Mouse (Mus musculus) embryonic facial prominence, embryonic 13.5 days (tissue): ENCODE measurements around the gene Gm21987. TPM values are rescaled to one million over a fixed set of nuclear protein-coding genes. Genes with fewer than 3 reads are reported as not detected.

Experiments used
- ATAC-seq: fragments of 200-750 bp; cut with Nextera tagmentation; 2 replicates; pipeline ENCODE4 v1.8.0; 2017; ENCODE audit warnings: low read depth; ENCODE audit not compliant: insufficient number of reproducible peaks, insufficient read depth, low FRiP score, low TSS enrichment
- H3K27ac ChIP-seq: fragments of 300-500 bp; sonication (generic); 2 replicates; pipeline ENCODE4 v1.5.1; 2015; ENCODE audit warnings: moderate library complexity, mild to moderate bottlenecking, inconsistent platforms
- H3K27me3 ChIP-seq: fragments of 300-500 bp; sonication (generic); 2 replicates; pipeline ENCODE4 v1.6.1; 2015; ENCODE audit warnings: mild to moderate bottlenecking, inconsistent platforms
- H3K36me3 ChIP-seq: fragments of 300-500 bp; sonication (generic); 2 replicates; pipeline ENCODE4 v1.6.1; 2015; ENCODE audit warnings: mild to moderate bottlenecking, inconsistent platforms
- H3K4me1 ChIP-seq: fragments of 300-500 bp; sonication (generic); 2 replicates; pipeline ENCODE4 v1.6.1; 2015; ENCODE audit warnings: inconsistent platforms
- H3K4me2 ChIP-seq: fragments of 300-500 bp; sonication (generic); 2 replicates; pipeline ENCODE4 v1.6.1; 2015; ENCODE audit warnings: moderate library complexity, mild to moderate bottlenecking, inconsistent platforms
- H3K4me3 ChIP-seq: fragments of 300-500 bp; sonication (generic); 2 replicates; pipeline ENCODE4 v1.5.1; 2015; ENCODE audit warnings: mild to moderate bottlenecking, inconsistent platforms
- H3K9ac ChIP-seq: fragments of 300-500 bp; sonication (generic); 2 replicates; pipeline ENCODE4 v1.6.1; 2015; ENCODE audit warnings: mild to moderate bottlenecking, inconsistent platforms
- H3K9me3 ChIP-seq: fragments of 300-500 bp; sonication (generic); 2 replicates; pipeline ENCODE4 v1.6.1; 2016; ENCODE audit warnings: inconsistent platforms
- WGBS: fragments of 180-500 bp; shearing (Covaris S2); methylation state at CpG from one replicate; pipeline ENCODE4 v1.1.7; 2015; ENCODE audit warnings: mixed read lengths; 5-methylcytosine and 5-hydroxymethylcytosine counted together
- polyA plus RNA-seq: library from polyadenylated mRNA; unstranded; fragments of >200 nt; fragmentation: Nextera tagmentation; extraction: Ambion mirVana; gene quantifications from 2 replicates; pipeline ENCODE4 v1.2.1, GENCODE M21; 2015

Gm21987 gene
- not detected in 2 replicates for polyA plus RNA-seq

GRCm38 (mm10) chr16:38346529-38347325 lies at the start of gene Gm21987, which contains the start of gene Cox17:
TSS of gene Gm21987 (plus strand) at chr16:38347040.
TSS of gene Cox17 (plus strand) at chr16:38346991.
- ATAC-seq, result peak; percentile 87

GRCm38 (mm10) chr16:38298410-38298809 lies 48.4 kb upstream of the Gm21987 start:
- H3K9ac ChIP-seq, result no peak overlapping the region
- 78% methylated on average over 6 of the region's 6 CpGs for WGBS
- H3K27ac ChIP-seq, result no peak overlapping the region
- no peaks in the 10 kb centered on the region for H3K9me3 ChIP-seq
- no peak overlapping the region for H3K4me3 ChIP-seq
- no peak overlapping the region for H3K4me2 ChIP-seq
- no peaks in the 10 kb centered on the region for H3K27me3 ChIP-seq
- peaks cover 8% of the 10 kb centered on the region; the same call in 1 of the 2 replicates for H3K4me1 ChIP-seq
- ATAC-seq, result no peak
- no peaks in the 10 kb centered on the region for H3K36me3 ChIP-seq

More at GRCm38 (mm10) chr16:38346529-38347325, at the start of gene Gm21987, which contains the start of gene Cox17:
- Histone ChIP-seq H3K9ac (peak within 1 kb of the TSS; percentile 93), H3K4me1 (peaks cover 12% of the 10 kb centered on the region; the same call in 1 of the 2 replicates), H3K27me3 (no peaks in the 10 kb centered on the region), H3K4me2 (peak within 1 kb of the TSS; percentile 69), H3K36me3 (peaks cover 25% of the 10 kb centered on the region), H3K27ac (peak within 1 kb of the TSS; percentile 83), H3K4me3 (peak within 1 kb of the TSS; percentile 96), H3K9me3 (no peaks in the 10 kb centered on the region)
- 3% methylated on average over 35 of the region's 35 CpGs for WGBS

- Histone ChIP-seq H3K27ac (no peak overlapping the region), H3K9me3 (no peaks in the 10 kb centered on the region), H3K9ac (no peak overlapping the region), H3K4me1 (peaks cover 27% of the 10 kb centered on the region), H3K27me3 (no peaks in the 10 kb centered on the region), H3K4me2 (no peak overlapping the region), H3K4me3 (no peak overlapping the region), H3K36me3 (no peaks in the 10 kb centered on the region)
- 85% methylated on average over 13 of the region's 13 CpGs for WGBS
- ATAC-seq, result no peak
These were observed 44.5 kb upstream of the Gm21987 start for GRCm38 (mm10) chr16:38302367-38302766.

- 68% methylated on average over 17 of the region's 17 CpGs for WGBS
- H3K9ac ChIP-seq, result no peak overlapping the region
- H3K27me3 ChIP-seq, result no peaks in the 10 kb centered on the region
- no peaks in the 10 kb centered on the region for H3K36me3 ChIP-seq
- ATAC-seq, result no peak
- no peaks in the 10 kb centered on the region for H3K9me3 ChIP-seq
- H3K4me2 ChIP-seq, result peak overlapping the region; percentile 18
- no peak overlapping the region for H3K27ac ChIP-seq
- peaks cover 28% of the 10 kb centered on the region for H3K4me1 ChIP-seq
- H3K4me3 ChIP-seq, result no peak overlapping the region
These were observed 42.2 kb upstream of the Gm21987 start for GRCm38 (mm10) chr16:38304460-38305194.

- Histone ChIP-seq H3K9ac (no peak overlapping the region), H3K9me3 (no peaks in the 10 kb centered on the region), H3K4me3 (no peak overlapping the region), H3K36me3 (no peaks in the 10 kb centered on the region), H3K27me3 (no peaks in the 10 kb centered on the region), H3K27ac (no peak overlapping the region), H3K4me1 (peaks cover 26% of the 10 kb centered on the region), H3K4me2 (peak overlapping the region; percentile 22)
- 40% methylated on average over 18 of the region's 18 CpGs for WGBS
- ATAC-seq, result no peak
These were observed 40.1 kb upstream of the Gm21987 start for GRCm38 (mm10) chr16:38306571-38307220.

GRCm38 (mm10) chr16:38307221-38307605 lies 39.6 kb upstream of the Gm21987 start:
- Histone ChIP-seq H3K4me3 (no peak overlapping the region), H3K4me2 (no peak overlapping the region), H3K36me3 (no peaks in the 10 kb centered on the region), H3K27ac (no peak overlapping the region), H3K27me3 (no peaks in the 10 kb centered on the region), H3K4me1 (peaks cover 21% of the 10 kb centered on the region), H3K9ac (no peak overlapping the region), H3K9me3 (no peaks in the 10 kb centered on the region)
- no peak for ATAC-seq
- 37% methylated on average over 5 of the region's 5 CpGs for WGBS

- Histone ChIP-seq H3K4me3 (no peak overlapping the region), H3K4me1 (peaks cover 20% of the 10 kb centered on the region), H3K27me3 (no peaks in the 10 kb centered on the region), H3K36me3 (no peaks in the 10 kb centered on the region), H3K4me2 (no peak overlapping the region), H3K27ac (no peak overlapping the region), H3K9me3 (no peaks in the 10 kb centered on the region), H3K9ac (no peak overlapping the region)
- 52% methylated on average over 7 of the region's 7 CpGs for WGBS
- ATAC-seq, result no peak
These were observed 39.2 kb upstream of the Gm21987 start for GRCm38 (mm10) chr16:38307651-38308050.

- Histone ChIP-seq H3K27me3 (no peaks in the 10 kb centered on the region), H3K27ac (no peak overlapping the region), H3K9me3 (no peaks in the 10 kb centered on the region), H3K9ac (no peak overlapping the region), H3K4me3 (no peak overlapping the region), H3K4me1 (peaks cover 20% of the 10 kb centered on the region), H3K4me2 (no peak overlapping the region), H3K36me3 (no peaks in the 10 kb centered on the region)
- 85% methylated on average over 11 of the region's 11 CpGs for WGBS
- no peak for ATAC-seq
These were observed 38.6 kb upstream of the Gm21987 start for GRCm38 (mm10) chr16:38308195-38308594.

GRCm38 (mm10) chr16:38318492-38318891 lies 28.3 kb upstream of the Gm21987 start:
- WGBS, result 73% methylated on average over 9 of the region's 9 CpGs
- no peak for ATAC-seq

GRCm38 (mm10) chr16:38319087-38319486 lies 27.8 kb upstream of the Gm21987 start:
- no peaks in the 10 kb centered on the region for H3K27me3 ChIP-seq
- no peak overlapping the region for H3K9ac ChIP-seq
- WGBS, result 90% methylated on average over 4 of the region's 4 CpGs
- H3K4me1 ChIP-seq, result no peaks in the 10 kb centered on the region
- H3K4me3 ChIP-seq, result no peak overlapping the region
- no peaks in the 10 kb centered on the region for H3K36me3 ChIP-seq
- no peak overlapping the region for H3K4me2 ChIP-seq
- H3K9me3 ChIP-seq, result no peaks in the 10 kb centered on the region
- H3K27ac ChIP-seq, result no peak overlapping the region
- no peak for ATAC-seq

More at GRCm38 (mm10) chr16:38318492-38318891, 28.3 kb upstream of the Gm21987 start:
- Histone ChIP-seq H3K9me3 (no peaks in the 10 kb centered on the region), H3K27me3 (no peaks in the 10 kb centered on the region), H3K9ac (no peak overlapping the region), H3K27ac (no peak overlapping the region), H3K4me2 (no peak overlapping the region), H3K4me3 (no peak overlapping the region), H3K36me3 (no peaks in the 10 kb centered on the region), H3K4me1 (no peaks in the 10 kb centered on the region)

GRCm38 (mm10) chr16:38321452-38321935 lies 25.3 kb upstream of the Gm21987 start:
- H3K9ac ChIP-seq, result no peak overlapping the region
- peak overlapping the region; percentile 51 for H3K4me2 ChIP-seq
- H3K4me1 ChIP-seq, result no peaks in the 10 kb centered on the region
- no peaks in the 10 kb centered on the region for H3K27me3 ChIP-seq
- ATAC-seq, result no peak
- 27% methylated on average over 15 of the region's 17 CpGs for WGBS
- H3K36me3 ChIP-seq, result no peaks in the 10 kb centered on the region
- H3K4me3 ChIP-seq, result peak overlapping the region; percentile 21
- no peak overlapping the region for H3K27ac ChIP-seq
- no peaks in the 10 kb centered on the region for H3K9me3 ChIP-seq
